Mouse (Mus musculus) erythroblast, adult 5-6 weeks (primary cell): ENCODE data around the gene Scd1. TPM values are rescaled to one million over a fixed set of nuclear protein-coding genes. Genes with fewer than 3 reads are reported as not detected.
A peak's percentile ranks its signal among the peaks of the same experiment; 100 is the strongest.

Source experiments
- ATAC-seq: replicated peaks from 2 replicates; pipeline ENCODE4 v1.8.0; 2016; ENCODE audit warnings: moderate number of reproducible peaks, mild to moderate bottlenecking, moderate TSS enrichment, inconsistent platforms; ENCODE audit not compliant: poor library complexity, low FRiP score, severe bottlenecking
- total RNA-seq, 2 experiments: library from RNA; stranded (forward) in 1 of 2; stranded (reverse) in 1 of 2; fragments of 150-400 nt in 1 of 2; fragments of 200-764, 138-1000 nt in 1 of 2; gene quantifications; 2 replicates each; pipeline versions ENCODE4 v1.2.3 to v1.2.4; 2015 to 2017; ENCODE audit warnings: low replicate concordance in 2 of 2

Gene Scd1
- total RNA-seq, 2 experiments from 2014 or later = 11.2 to 11.3 TPM

- ATAC-seq = no peak
Measured at GRCm38 (mm10) chr19:44400484-44401197, 7.0 kb downstream of the Scd1 start.

- ATAC-seq = no peak
Measured at GRCm38 (mm10) chr19:44400076-44400475, 7.6 kb downstream of the Scd1 start.

DNA sequence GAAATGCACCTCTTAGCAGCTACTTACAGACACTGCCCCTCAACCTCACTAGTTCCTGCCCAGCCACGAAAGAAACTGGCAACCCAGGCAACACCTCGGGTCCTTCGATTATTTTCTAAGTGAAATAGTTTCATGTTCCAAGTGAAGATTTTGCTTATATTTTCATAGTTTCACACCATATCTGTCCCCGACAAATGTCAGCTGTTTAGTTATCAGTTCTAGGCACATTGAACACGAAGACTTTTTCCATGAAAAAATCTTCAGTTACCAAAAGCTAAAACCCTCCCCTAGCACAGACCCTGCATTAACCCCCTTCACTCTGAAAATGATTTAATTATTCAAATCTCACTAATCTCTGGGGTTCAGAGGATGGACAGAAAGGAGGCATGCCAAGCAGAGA, 10.9 kb downstream of the Scd1 start:
- ATAC-seq = peak; percentile 51

GRCm38 (mm10) chr19:44394972-44395371, 12.7 kb downstream of the Scd1 start:
- ATAC-seq = peak; percentile 71

GRCm38 (mm10) chr19:44393962-44394422, 13.7 kb downstream of the Scd1 start:
- ATAC-seq = 0 out of 2 replicates have a peak, but pooled peaks have one; percentile 31

- ATAC-seq = no peak
Measured at GRCm38 (mm10) chr19:44392339-44393009, 15.2 kb downstream of the Scd1 start.

- ATAC-seq = no peak
Measured at GRCm38 (mm10) chr19:44391856-44392255, 15.8 kb downstream of the Scd1 start.

GRCm38 (mm10) chr19:44389507-44389906, 18.2 kb downstream of the Scd1 start:
- ATAC-seq = no peak

DNA sequence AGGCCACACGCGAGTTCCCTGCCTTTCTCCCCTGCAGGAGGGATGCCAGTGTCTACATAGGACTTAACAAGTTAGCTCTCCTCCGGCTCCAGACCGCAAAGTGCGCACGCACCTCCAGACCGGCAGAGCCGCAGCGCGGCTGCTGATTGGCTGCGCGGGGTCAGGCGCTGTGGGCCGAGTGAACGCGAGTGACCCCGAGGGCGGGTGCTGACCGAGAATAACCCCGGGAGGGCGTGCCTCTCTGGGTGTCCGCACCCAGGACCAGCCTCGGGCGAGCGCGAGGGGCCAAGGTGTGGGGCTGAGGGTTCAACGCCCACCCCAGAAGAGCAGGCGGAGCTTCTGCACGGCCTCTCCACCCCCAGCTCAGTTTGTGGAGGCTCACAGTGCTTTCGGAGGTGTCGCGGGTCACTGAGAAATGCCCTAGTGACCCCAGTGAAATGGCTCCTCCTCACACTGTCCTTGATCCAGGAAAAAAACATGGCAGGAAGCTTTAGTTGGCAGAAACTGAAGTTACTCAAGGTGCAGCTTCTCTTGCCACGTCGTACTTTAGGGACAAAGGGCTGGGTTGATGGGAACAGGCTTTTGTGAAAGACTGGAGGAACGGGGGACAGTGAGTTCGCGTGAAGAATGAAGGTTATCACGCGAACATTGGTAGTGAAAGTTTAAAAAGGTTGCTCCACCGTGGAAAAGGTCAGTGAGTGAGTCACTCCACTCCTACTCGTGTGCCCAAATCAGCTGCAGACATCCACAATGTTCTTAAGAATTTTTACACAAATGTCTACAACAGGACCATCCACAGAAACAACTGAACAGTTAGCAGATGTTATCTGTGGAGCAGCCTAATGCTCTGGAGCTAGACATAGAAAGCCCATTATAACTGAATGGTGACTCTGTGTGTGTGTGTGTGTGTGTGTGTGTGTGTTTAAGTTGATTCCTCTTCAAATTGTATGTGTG, 18.9 kb downstream of the Scd1 start:
- ATAC-seq = peak; percentile 96

DNA sequence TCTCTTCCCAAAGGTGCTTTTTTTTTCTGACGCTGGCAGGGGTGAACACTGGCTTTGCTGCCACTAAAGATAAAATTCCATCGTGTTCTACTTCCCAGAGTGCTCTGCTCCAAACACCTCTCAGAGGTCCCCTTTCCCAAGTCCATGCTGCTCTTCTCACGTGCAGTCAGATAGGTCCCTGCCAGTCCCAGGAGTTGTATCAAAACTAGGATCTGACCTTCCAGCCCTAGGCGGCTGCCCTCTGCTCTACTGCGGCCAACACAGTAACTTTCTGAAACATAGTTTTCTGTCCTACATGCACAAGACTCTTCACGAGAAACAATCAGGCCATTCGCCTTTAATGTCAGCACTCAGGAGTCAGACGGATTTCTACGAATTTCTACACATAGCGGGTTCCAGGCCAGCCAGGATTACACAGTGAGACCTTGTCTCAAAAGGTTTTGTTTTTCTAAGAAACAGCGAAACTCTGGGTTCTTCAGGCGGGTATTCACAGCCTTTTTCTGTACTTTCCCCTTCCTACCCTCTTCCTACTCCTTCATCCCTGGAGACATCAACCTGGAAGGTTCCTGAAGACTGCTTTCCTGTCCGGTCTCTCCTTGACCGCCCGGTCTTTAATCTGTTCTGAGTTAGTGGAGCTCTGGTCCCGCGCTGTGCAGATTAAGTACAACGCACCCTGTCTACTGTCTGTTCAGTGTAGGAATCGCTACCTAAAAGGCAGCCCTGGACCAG, 19.8 kb downstream of the Scd1 start:
- ATAC-seq = peak; percentile 24

DNA sequence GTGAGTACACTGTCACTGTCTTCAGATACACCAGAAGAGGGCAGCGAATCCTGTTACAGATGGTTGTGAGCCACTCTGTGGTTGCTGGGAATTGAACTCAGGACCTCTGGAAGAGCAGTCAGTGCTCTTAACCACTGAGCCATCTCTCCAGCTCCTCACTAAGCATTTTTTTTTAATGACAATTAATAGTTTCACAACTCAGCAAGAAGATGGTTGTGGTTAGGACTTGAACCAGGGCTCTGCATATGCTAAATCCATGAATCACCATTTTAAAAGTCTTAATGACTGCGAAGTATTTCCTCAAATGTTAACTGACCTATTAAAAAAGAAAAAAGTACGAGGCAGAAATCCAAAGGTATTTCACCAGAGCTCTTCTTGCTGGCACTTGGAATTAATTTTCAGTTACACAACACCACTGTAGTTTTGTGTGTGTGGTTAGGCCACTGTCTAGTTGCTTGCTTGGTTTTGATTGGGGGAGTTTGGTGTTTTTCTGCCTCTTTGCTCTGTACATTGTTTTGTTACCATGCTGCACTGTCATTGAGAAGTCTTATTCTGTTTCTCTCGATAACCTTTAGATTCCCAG, 20.5 kb downstream of the Scd1 start:
- ATAC-seq = no peak

GRCm38 (mm10) chr19:44385887-44386498, 21.7 kb downstream of the Scd1 start:
- ATAC-seq = no peak

DNA sequence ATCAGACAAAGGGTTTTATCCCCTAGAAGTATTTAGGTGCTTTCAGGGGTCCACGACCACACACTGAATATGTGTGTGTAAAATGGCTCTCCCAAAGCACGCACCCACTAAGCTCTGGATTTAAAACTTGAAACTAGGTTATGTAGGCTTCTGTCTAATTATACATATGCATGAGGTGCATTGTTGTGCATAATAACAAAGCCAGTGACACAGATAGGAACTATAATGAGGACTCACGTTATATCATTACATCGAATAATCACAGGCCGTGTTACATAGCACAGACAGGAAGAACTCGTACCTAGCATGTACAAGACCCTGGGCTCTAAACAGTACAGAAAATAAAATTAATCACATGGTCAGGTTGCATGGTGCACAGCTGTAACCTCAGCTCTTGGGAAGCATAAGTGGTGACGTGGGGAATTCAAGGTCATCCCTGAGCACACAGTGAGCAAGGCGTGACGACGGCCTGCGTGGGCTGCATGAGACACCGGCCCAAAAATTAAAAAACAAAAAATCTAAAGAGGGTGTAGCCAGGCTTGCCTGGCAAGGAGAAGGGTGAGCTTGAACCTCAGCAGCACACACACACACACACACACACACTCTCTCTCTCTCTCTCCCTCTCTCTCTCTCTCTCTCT, 24.9 kb downstream of the Scd1 start:
- no peak for ATAC-seq

DNA sequence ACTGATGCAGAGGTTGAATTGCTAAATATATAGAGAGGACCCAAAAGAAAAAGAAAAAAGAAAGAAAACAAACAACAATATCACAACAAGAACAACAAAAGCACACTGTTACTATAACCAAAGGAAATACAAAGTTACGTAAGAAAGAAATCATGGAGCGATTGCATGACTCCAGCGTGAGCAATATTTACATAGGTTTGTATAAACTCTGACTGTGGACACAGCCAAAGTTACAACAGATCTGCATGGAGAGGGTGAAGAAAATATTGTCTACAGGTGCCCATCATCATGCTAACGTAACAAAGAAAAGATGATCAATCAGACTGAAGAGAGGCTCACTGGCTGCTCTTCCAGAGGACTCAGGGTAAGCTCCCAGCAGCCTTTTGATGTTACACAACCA, 27.6 kb downstream of the Scd1 start:
- no peak for ATAC-seq

DNA sequence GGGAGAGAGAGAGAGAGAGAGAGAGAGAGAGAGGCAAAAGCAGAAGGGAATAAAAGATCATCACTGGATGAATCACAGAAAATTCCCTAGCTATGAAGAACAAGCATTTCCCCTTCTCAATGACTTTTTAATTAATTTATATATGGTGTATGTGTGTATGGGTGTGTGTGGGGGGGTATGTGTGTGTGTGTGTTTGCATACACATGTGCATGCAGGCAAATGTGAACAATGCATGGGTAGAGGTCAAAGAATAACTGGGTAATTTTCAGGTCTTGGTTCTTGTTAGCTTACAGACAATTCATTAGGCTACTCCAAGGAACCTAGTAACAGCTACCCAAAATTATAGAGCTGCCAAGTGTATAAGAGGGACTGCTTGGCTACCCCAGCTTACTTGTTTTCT, 28.6 kb downstream of the Scd1 start:
- ATAC-seq = no peak

DNA sequence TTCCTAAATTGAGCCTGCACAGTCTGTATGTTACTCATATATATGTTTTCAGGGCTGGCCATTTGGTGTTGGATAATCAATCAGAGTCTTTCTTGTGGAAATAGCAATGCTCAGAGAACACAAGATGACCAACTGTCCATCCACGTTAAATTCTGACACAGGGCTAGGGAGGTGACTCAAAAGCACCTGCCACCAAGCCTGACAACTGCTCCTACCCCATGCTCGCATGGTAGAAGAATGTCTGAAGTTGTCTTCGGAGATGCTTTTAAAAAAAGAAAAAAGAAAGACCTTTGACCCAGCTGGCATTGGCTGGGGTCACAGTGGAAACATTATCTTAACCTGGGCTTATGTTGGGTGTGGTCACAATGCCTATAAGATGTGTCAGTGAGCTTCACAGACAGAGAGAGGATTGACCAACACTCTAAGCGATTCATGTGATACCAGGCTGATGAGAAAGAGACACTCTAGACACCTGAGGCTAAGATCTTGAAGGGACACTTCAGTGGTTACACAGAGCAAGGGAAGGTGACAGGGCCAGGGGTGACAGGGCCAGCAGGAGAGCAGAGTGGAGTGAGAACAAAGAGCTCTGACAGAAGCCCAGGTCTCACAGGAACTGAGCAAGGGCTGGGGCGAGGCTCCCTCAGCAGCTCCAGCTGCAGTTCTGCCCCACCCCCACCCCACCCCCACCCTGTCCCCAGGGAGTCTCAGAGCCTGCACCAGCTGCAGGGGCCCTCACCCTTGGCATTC, 29.9 kb downstream of the Scd1 start:
- no peak for ATAC-seq

DNA sequence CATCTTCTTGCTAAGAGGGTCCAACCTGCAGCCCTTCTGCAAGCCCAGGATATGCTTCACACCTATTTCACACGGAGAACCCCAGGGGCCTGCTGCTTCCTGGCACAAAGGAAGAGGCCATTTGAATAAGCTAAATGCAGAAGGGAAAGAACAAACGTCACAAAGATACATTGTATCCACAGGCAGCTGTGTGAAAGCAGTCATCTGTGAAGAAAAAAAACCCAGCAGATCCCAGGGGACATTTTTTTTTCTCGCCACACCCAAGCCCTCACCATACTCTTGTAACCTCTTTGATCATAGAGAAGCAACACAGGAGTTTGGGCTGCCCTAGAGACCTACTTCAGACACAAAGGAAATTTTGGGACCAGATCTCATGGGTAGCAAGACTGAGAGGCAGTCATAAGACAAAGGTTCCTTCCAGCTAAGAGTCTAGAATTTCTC, 31.1 kb downstream of the Scd1 start:
- no peak for ATAC-seq

DNA sequence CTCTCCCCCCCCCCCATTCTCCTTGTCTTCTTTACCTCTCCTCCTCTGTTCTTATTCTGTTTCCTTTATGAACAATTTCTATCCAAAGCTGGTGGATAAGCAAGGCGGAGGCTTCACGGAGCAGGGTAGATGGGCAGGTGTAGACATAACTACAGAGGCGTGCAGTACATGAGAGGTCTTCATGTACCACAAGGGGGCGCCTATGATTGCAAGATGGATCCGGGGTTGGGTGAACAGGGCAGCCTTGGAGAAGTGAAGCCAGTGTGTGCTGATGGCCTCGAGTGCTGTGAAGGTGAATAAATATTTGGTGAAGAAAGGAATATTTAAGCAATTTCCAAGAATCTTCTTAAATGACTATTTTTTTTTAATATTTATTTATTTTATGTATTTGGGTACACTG, 34.7 kb downstream of the Scd1 start:
- peak; percentile 95 for ATAC-seq
